Mouse (Mus musculus): ENCODE data around the gene Dpyd.

Dpyd gene

DNA sequence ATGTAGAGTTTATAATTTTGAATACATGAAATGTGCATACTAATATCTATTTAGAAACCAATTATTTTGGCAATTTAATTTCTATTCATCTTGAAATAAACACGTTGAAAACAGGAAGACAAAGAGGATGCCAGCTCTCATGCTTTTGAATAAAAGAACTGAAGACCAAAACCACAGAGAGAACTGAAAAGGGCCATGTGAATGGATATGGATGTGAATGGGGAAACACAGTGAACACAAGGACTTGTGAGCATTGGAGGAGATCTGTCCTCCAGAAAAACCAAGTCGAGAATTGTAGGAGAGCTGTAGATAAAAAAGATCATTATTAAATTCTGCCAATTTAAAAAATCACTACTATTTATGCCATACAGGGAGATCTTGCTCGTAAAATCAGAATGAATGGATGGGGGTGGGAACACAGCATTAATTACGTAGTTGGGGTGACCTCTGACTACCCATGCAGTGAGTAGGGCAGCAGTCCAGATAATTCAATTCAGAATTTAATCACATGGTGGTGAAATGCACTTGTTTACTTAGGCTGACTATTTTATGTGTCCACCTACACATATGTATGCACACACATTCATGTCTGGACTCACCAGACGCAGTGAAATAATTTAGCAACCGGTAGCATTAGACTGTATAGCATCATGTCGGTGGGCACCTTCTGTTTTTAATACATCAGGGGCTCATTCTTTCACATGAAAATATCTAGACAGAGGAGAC, 114.3 kb downstream of the Dpyd start:
- no peak for DNase-seq (ENCODE audit: low spot score)

- no peak for DNase-seq (ENCODE audit: low spot score)
These were observed 118.9 kb downstream of the Dpyd start for GRCm38 (mm10) chr3:118680803-118681202.

DNA sequence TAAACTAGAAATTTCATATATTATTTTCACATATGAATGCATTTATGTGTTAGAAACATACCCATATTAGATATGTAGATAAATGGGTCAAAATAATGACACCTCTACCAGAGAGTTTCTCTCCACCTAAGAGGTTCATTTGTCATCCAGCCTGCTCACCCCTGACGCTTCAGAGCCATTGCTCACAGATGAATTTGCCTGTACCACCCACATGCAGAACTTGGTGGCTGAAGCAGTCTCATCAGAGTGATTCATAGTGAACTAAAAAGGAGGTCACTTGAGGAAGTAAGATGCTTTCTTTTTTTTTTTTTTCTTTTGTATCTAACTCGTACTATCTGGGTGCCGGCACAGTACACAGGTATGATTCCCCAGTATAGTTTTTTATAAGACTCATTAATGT, 188.3 kb downstream of the Dpyd start:
- no peak for DNase-seq (ENCODE audit: low spot score)

GRCm38 (mm10) chr3:118753623-118754022, 191.7 kb downstream of the Dpyd start:
- no peak for DNase-seq (ENCODE audit: low spot score)

DNA sequence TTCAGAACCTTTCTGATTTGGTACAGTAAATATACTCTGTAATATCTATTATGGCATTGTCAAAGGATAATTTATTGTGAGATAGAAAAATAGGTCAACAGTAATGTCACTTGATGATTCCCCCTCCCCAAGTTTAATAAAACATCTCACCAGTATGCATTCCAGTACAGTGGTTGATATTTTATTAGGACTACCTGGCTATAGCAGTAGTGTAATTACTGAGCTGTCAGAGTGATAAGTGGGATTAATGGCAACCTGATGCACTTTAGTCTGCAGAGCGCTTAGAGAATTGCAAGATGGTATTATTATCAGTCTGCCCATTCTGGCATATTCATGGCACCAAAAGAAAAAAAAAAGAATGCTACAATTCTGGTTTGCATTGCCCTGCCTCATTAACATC, 194.2 kb downstream of the Dpyd start:
- DNase-seq (ENCODE audit: low spot score) = no peak

DNA sequence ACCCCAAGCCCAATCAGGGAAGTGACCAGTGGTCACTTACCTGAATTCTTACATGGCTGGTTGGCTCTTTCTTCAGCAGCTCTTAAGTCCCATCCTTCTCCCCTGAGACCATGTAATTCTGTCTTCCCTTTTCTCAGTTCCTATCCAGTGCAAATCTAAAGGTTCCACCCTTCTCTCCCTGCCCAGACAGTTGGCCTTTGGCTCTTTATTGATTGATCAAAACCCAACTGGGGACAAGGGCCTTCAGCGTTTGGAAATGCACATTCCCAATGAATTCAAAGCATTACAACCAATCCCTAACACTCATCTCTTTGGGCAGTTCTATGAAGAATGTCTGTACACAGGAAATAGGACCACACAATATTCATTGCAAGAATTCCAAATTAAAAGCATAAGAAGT, 251.0 kb downstream of the Dpyd start:
- no peak for DNase-seq (ENCODE audit: low spot score)

- no peak for DNase-seq (ENCODE audit: low spot score)
These were observed 288.9 kb downstream of the Dpyd start for GRCm38 (mm10) chr3:118850613-118851527.

DNA sequence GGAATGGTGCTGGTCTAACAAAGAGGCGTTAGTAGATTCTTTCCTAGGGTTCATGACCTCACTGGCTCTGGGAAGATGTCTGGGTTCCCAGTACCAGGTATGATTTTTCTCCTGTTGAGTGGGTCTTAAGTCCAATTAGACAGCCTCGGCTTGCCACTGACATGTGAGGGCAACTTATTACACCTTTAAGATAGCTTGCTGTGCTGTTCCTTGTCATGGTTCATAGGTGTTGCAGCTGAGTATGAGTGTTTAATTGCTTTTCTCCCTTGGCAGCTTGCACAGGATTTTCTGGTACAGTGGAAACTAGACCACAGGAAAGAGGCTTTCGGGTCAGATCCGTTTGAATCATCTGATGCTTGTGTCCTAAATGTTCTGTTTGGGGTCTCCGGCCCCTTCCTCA, 290.8 kb downstream of the Dpyd start:
- no peak for DNase-seq (ENCODE audit: low spot score)

GRCm38 (mm10) chr3:118855411-118855810, 293.5 kb downstream of the Dpyd start:
- no peak for DNase-seq (ENCODE audit: low spot score)

GRCm38 (mm10) chr3:118869113-118870107, 307.5 kb downstream of the Dpyd start:
- DNase-seq (ENCODE audit: low spot score) = no peak

- DNase-seq (ENCODE audit: low spot score) = no peak
These were observed 313.9 kb downstream of the Dpyd start for GRCm38 (mm10) chr3:118875871-118876270.

GRCm38 (mm10) chr3:118899036-118899435, 337.1 kb downstream of the Dpyd start:
- no peak for DNase-seq (ENCODE audit: low spot score)

DNA sequence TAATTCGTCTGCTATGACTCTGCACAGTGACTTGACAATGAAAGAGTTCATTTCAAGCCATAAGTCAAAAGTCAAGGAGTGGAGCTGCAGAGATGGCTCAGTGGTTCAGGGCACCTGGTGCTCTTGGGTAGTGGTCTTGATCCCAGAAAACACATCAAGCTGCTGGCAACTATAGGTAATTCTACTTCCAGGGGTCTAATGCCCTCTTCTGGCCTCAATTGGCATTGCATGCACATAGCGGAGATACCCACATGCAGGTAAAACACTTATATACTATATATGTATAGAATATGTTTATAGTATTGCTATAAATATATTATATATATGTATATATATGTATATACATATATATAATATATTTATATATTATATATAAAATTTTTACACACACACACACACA, 429.4 kb downstream of the Dpyd start:
- no peak for DNase-seq (ENCODE audit: low spot score)

DNA sequence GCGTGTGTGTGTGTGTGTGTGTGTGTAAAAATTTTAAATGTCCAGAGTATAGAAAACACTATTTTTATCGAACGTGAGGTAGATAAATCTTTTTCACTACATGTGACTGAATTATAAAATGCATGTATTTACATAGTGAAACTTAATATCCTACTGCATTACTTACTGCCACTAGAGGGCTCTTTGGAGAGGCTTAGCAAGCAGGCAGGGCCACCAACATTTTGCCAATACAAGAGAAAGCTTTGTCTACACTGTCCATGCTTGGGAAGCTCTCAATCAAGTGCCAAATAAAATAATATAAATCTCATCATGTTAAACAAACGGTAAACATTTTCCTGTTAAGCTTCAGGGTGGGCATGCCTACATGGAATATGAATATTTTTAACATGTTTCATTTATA, 429.9 kb downstream of the Dpyd start:
- no peak for DNase-seq (ENCODE audit: low spot score)

- no peak for DNase-seq (ENCODE audit: low spot score)
These were observed 459.3 kb downstream of the Dpyd start for GRCm38 (mm10) chr3:119021255-119021654.

DNA sequence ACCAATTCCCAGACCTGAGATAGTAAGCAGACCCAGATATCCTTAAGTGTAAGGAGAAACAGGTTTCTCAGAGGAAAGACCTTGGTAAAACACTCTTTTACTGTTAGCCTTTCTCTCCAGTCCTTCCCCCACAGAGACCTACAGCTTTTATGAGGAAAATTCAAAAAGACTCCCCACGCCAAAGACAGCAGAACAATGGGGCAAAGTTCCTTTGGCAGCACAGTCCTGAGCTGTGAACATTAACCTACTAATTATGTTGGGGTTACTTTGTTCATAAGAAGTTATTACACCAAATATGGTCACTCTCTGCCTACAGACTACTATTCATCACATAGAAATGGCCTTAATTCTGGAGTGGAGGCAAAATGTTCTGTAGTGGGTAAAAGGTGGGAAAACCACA, 480.7 kb downstream of the Dpyd start:
- no peak for DNase-seq (ENCODE audit: low spot score)

GRCm38 (mm10) chr3:119056144-119056543, 494.2 kb downstream of the Dpyd start:
- DNase-seq (ENCODE audit: low spot score) = no peak

DNA sequence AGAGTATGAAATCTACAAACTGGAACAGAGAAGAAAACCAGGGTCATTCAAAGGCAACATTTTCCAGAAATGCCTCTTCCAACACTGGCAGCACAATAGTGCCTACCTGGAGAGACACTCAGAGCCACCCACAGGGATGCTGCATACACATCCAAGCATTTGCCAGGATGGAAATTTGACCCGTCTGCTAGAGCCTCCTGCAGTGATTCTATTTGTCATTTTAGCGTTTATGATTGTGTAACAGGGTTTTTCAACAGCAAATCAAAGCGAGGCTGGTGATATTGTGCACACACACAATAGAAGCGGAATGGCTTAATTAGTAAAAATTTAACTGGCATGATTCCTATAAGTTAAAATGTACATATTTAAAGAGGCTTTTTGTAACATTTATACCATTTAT, 501.3 kb downstream of the Dpyd start:
- DNase-seq (ENCODE audit: low spot score) = no peak

DNA sequence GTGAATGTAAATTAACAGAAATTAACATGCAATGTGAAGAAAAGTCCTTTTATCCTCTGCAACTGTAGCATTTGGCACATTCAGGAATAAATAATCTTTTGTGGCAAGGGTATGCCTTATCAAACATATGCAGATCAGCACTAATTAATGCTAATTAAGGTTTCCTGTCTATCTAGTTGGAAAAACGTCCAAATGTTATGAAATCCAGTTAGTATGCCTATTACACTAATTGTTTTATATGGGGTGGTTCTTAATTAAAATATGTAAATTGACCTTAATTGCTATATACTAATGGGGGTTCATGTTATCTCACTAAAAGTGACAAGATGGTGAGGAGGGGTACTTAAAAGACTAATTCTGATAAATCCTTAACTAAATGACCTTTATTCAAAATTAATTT, 501.7 kb downstream of the Dpyd start:
- DNase-seq (ENCODE audit: low spot score) = no peak

- DNase-seq (ENCODE audit: low spot score) = no peak
These were observed 502.8 kb downstream of the Dpyd start for GRCm38 (mm10) chr3:119064746-119065145.

DNA sequence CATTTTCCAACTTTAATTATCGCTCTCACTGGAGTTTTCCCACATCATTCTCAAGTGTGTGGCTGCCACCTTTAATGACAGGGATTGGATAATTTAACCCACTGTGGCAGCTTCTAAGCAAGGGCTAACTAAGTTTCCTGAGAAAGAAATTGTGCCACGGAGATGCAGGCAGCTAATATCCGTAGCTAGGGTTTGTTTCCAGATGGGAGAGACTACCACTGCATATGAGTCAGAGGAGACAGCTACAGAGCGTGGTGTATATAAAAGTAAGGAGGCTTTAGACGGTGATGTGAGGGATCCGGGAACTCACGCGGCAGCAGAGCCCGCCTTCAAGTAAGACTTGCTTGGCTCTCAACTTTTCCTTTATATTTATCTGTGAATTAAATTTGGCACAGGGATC, 505.3 kb downstream of the Dpyd start:
- no peak for DNase-seq (ENCODE audit: low spot score)

DNA sequence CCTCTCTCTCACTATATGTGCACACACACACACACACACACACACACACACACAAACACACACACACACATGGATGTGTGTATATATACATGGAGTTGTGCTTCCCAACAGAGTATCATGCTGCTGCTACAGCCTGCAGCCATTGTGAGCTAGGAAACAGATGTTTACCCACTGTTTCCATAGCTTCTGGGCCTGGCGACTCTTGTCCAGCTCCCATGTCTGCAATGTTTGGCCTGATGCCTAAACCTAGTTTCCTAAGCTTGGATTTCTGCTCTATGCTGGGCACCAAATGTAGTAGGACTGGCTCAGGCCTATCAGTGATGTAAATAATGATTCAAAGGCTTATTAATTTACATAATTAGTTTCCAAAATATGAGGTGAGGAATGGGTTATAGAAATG, 524.7 kb downstream of the Dpyd start:
- no peak for DNase-seq (ENCODE audit: low spot score)
